Mouse (Mus musculus): ENCODE results near the gene Gm29110. TPM values are rescaled to one million over a fixed set of nuclear protein-coding genes. Genes with fewer than 3 reads are reported as not detected.
"Not testable (repeated sequence)": the region's sequence is repeated elsewhere in the genome, so short reads cannot be mapped to it uniquely, and the experiment has no call there.

The Gm29110 gene
- total RNA-seq (2021) = not detected

DNA sequence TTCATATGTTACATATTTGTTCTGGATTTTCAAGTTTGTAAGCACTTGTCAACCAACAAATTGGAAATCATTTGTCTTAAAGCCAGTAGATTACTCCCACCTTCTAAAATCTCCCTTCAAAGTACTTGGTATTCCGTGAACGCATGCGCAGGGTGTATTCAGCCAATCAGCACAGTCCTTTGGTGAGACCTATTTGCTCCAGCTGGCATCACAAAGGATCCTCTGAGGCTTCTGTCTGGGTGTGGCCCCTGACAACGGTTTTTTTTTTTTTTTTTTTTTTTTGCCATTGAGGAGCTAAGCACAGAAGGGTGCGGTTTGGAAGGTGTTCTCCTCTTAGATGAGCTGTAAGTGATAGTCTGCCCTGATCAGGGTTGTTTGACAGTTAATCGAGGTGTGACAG, at the start of gene Gm29110:
Gene Gm29110 (plus strand): TSS at position 301 of the 400 bp plus-strand sequence.
- DNase-seq; intact Hi-C loops (cut with DNase I): not testable (repeated sequence)

Other genes with a start within 250 kb of the Gm29110 start
- not detected for gene Gm21913, start 153.4 kb downstream of the Gm29110 start, total RNA-seq (2021)